Mouse (Mus musculus): ENCODE results near the gene Srsf3.
A peak's percentile ranks its signal among the peaks of the same experiment; 100 is the strongest.
"Not testable (repeated sequence)": the region's sequence is repeated elsewhere in the genome, so short reads cannot be mapped to it uniquely, and the experiment has no call there.

The Srsf3 gene

GRCm38 (mm10) chr17:29019391-29019790, 13.0 kb upstream of the Srsf3 start:
- no peak for DNase-seq

- DNase-seq = no peak
These were observed 12.0 kb upstream of the Srsf3 start for GRCm38 (mm10) chr17:29020444-29020843.

- no peak for DNase-seq
These were observed 10.1 kb upstream of the Srsf3 start for GRCm38 (mm10) chr17:29022230-29022819.

- DNase-seq = no peak
These were observed 9.1 kb upstream of the Srsf3 start for GRCm38 (mm10) chr17:29023346-29023745.

- no peak for DNase-seq
These were observed 8.2 kb upstream of the Srsf3 start for GRCm38 (mm10) chr17:29024047-29024892.

- no peak for DNase-seq
These were observed 7.4 kb upstream of the Srsf3 start for GRCm38 (mm10) chr17:29024896-29025565.

- DNase-seq = no peak
These were observed 5.6 kb upstream of the Srsf3 start for GRCm38 (mm10) chr17:29026652-29027356.

GRCm38 (mm10) chr17:29030321-29031034, 1.9 kb upstream of the Srsf3 start:
- DNase-seq = no peak

GRCm38 (mm10) chr17:29031085-29031711, 1.2 kb upstream of the Srsf3 start:
- not testable (repeated sequence) for DNase-seq

GRCm38 (mm10) chr17:29031771-29032273, 606 bp upstream of the Srsf3 start:
- DNase-seq = peak; percentile 53

- no peak for DNase-seq
These were observed 1.2 kb downstream of the Srsf3 start for GRCm38 (mm10) chr17:29033569-29034061.

- no peak for DNase-seq
These were observed 1.8 kb downstream of the Srsf3 start for GRCm38 (mm10) chr17:29034264-29034663.

- no peak for DNase-seq
These were observed 3.1 kb downstream of the Srsf3 start for GRCm38 (mm10) chr17:29035506-29035905.

- no peak for DNase-seq
These were observed 6.9 kb downstream of the Srsf3 start for GRCm38 (mm10) chr17:29039351-29039750.

GRCm38 (mm10) chr17:29041632-29042031, 9.2 kb downstream of the Srsf3 start:
- DNase-seq = not testable (repeated sequence)

- no peak for DNase-seq
These were observed 10.1 kb downstream of the Srsf3 start for GRCm38 (mm10) chr17:29042569-29042968.

GRCm38 (mm10) chr17:29043583-29043982, 11.2 kb downstream of the Srsf3 start:
- no peak for DNase-seq

- DNase-seq = no peak
These were observed 11.9 kb downstream of the Srsf3 start for GRCm38 (mm10) chr17:29044146-29044924.

- DNase-seq = no peak
These were observed 12.5 kb downstream of the Srsf3 start for GRCm38 (mm10) chr17:29044925-29045319.

GRCm38 (mm10) chr17:29045741-29046530, 13.5 kb downstream of the Srsf3 start:
- peak; percentile 85 for DNase-seq

Measured in cerebellum, adult 9-10 months (tissue).